Mouse (Mus musculus) midbrain, embryonic 14.5 days (tissue): ENCODE data around the gene Ebf1. TPM values are rescaled to one million over a fixed set of nuclear protein-coding genes. Genes with fewer than 3 reads are reported as not detected.
A peak's percentile ranks its signal among the peaks of the same experiment; 100 is the strongest.

Experiments used
- ATAC-seq: fragments of 200-750 bp; cut with Nextera tagmentation; 2 replicates; pipeline ENCODE4 v1.8.0; 2017; ENCODE audit warnings: moderate number of reproducible peaks, moderate library complexity; ENCODE audit not compliant: low FRiP score, low TSS enrichment
- DNase-seq: peaks from one replicate; pipeline ENCODE4 v3.0.0-alpha.2; 2015
- H3K27ac ChIP-seq: fragments of 300-500 bp; sonication (generic); replicated peaks from 2 replicates; pipeline ENCODE4 v1.5.1; 2014; ENCODE audit warnings: mild to moderate bottlenecking, low read depth, low read length, moderate library complexity
- H3K27me3 ChIP-seq: fragments of 300-500 bp; sonication (generic); 2 replicates; pipeline ENCODE4 v1.6.1; 2014; ENCODE audit warnings: low read length, control low read depth, mixed read lengths; ENCODE audit not compliant: control insufficient read depth, insufficient read depth
- H3K36me3 ChIP-seq: fragments of 300-500 bp; sonication (generic); 2 replicates; pipeline ENCODE4 v1.6.1; 2014; ENCODE audit warnings: low read length, control low read depth; ENCODE audit not compliant: control insufficient read depth, insufficient read depth
- H3K4me1 ChIP-seq: fragments of 300-500 bp; sonication (generic); 2 replicates; pipeline ENCODE4 v1.6.1; 2014; ENCODE audit warnings: mild to moderate bottlenecking, antibody characterized with exemption, low read length, control low read depth; ENCODE audit not compliant: control insufficient read depth, insufficient read depth
- H3K4me2 ChIP-seq: fragments of 300-500 bp; sonication (generic); 2 replicates; pipeline ENCODE4 v1.6.1; 2014; ENCODE audit warnings: mild to moderate bottlenecking, low read length, moderate library complexity
- H3K4me3 ChIP-seq: fragments of 300-500 bp; sonication (generic); replicated peaks from 2 replicates; pipeline ENCODE4 v1.5.1; 2014; ENCODE audit warnings: low read depth, low read length
- H3K9ac ChIP-seq: fragments of 300-500 bp; sonication (generic); replicated peaks from 2 replicates; pipeline ENCODE4 v1.6.1; 2014; ENCODE audit warnings: mild to moderate bottlenecking, low read length, moderate library complexity
- H3K9me3 ChIP-seq: fragments of 300-500 bp; sonication (generic); 2 replicates; pipeline ENCODE4 v1.6.1; 2016; ENCODE audit warnings: low read length, control low read depth, mixed read lengths; ENCODE audit not compliant: control insufficient read depth
- WGBS: fragments of 180-500 bp; shearing (Covaris S2); extraction: QIAGEN DNeasy Blood & Tissue Kit; methylation state at CpG from one replicate; pipeline ENCODE4 v1.1.7; 2014; 5-methylcytosine and 5-hydroxymethylcytosine counted together
- polyA plus RNA-seq: library from polyadenylated mRNA; unstranded; fragments of >200 nt; fragmentation: Nextera tagmentation; extraction: Ambion mirVana; gene quantifications from 2 replicates; pipeline ENCODE4 v1.2.1, GENCODE M21; 2014

The Ebf1 gene
- polyA plus RNA-seq, 1 experiment from 2014 or later, result 112 TPM

GRCm38 (mm10) chr11:44813534-44813933, 196.4 kb downstream of the Ebf1 start:
- Histone ChIP-seq H3K4me1 (0 out of 2 replicates have a peak, but pooled peaks cover 3% of the 10 kb centered on the region), H3K27me3 (no peaks in the 10 kb centered on the region), H3K9me3 (no peaks in the 10 kb centered on the region), H3K27ac (no peak overlapping the region), H3K4me3 (no peak overlapping the region), H3K4me2 (no peak overlapping the region), H3K36me3 (no peaks in the 10 kb centered on the region), H3K9ac (no peak overlapping the region)
- ATAC-seq (no peak), DNase-seq (no peak)
- WGBS, result 74% methylated on average over 7 of the region's 7 CpGs

GRCm38 (mm10) chr11:44814847-44815246, 197.7 kb downstream of the Ebf1 start:
- WGBS, result 87% methylated on average over 5 of the region's 5 CpGs
- no peak for DNase-seq
- Histone ChIP-seq H3K36me3 (no peaks in the 10 kb centered on the region), H3K4me1 (0 out of 2 replicates have a peak, but pooled peaks cover 3% of the 10 kb centered on the region), H3K9me3 (no peaks in the 10 kb centered on the region), H3K27ac (no peak overlapping the region), H3K27me3 (no peaks in the 10 kb centered on the region), H3K4me3 (no peak overlapping the region), H3K4me2 (no peak overlapping the region), H3K9ac (no peak overlapping the region)
- no peak for ATAC-seq

GRCm38 (mm10) chr11:44815991-44816390, 198.9 kb downstream of the Ebf1 start:
- whole genome bisulfite sequencing, result 49% methylated on average over 4 of the region's 4 CpGs
- Histone ChIP-seq H3K27me3 (no peaks in the 10 kb centered on the region), H3K36me3 (no peaks in the 10 kb centered on the region), H3K27ac (no peak overlapping the region), H3K4me2 (no peak overlapping the region), H3K9ac (no peak overlapping the region), H3K4me3 (no peak overlapping the region), H3K9me3 (no peaks in the 10 kb centered on the region), H3K4me1 (0 out of 2 replicates have a peak, but pooled peaks cover 3% of the 10 kb centered on the region)
- ATAC-seq (no peak), DNase-seq (no peak)

- Histone ChIP-seq H3K4me1 (no peaks in the 10 kb centered on the region), H3K27ac (no peak overlapping the region), H3K9me3 (no peaks in the 10 kb centered on the region), H3K9ac (no peak overlapping the region), H3K4me2 (no peak overlapping the region), H3K27me3 (no peaks in the 10 kb centered on the region), H3K4me3 (no peak overlapping the region), H3K36me3 (no peaks in the 10 kb centered on the region)
- ATAC-seq (no peak), DNase-seq (no peak)
These were observed 205.2 kb downstream of the Ebf1 start for GRCm38 (mm10) chr11:44822312-44822711.

GRCm38 (mm10) chr11:44832227-44832939, 215.3 kb downstream of the Ebf1 start:
- Histone ChIP-seq H3K9ac (peak overlapping the region; percentile 50; the same call in 1 of the 2 replicates), H3K27ac (peak overlapping the region; percentile 80), H3K4me1 (peaks cover 29% of the 10 kb centered on the region), H3K4me2 (peak overlapping the region; percentile 50), H3K36me3 (no peaks in the 10 kb centered on the region), H3K4me3 (0 out of 2 replicates have a peak overlapping the region, but pooled peaks have one; percentile 7), H3K9me3 (no peaks in the 10 kb centered on the region), H3K27me3 (no peaks in the 10 kb centered on the region)
- ATAC-seq (peak; percentile 39; the same call in 1 of the 2 replicates), DNase-seq (peak; percentile 62)
- WGBS, result 1% methylated on average over 14 of the region's 14 CpGs

GRCm38 (mm10) chr11:44832940-44833254, 215.8 kb downstream of the Ebf1 start:
- H3K36me3 ChIP-seq, result no peaks in the 10 kb centered on the region
- 2% methylated on average over 4 of the region's 4 CpGs for WGBS
- peak overlapping the region; percentile 50; the same call in 1 of the 2 replicates for H3K9ac ChIP-seq
- peak; percentile 61; the same call in 1 of the 2 replicates for ATAC-seq
- H3K4me3 ChIP-seq, result 0 out of 2 replicates have a peak overlapping the region, but pooled peaks have one; percentile 2
- peaks cover 34% of the 10 kb centered on the region for H3K4me1 ChIP-seq
- no peaks in the 10 kb centered on the region for H3K27me3 ChIP-seq
- no peaks in the 10 kb centered on the region for H3K9me3 ChIP-seq
- peak; percentile 71 for DNase-seq
- peak overlapping the region; percentile 50 for H3K4me2 ChIP-seq
- H3K27ac ChIP-seq, result peak overlapping the region; percentile 80

GRCm38 (mm10) chr11:44833351-44833996, 216.4 kb downstream of the Ebf1 start:
- Histone ChIP-seq H3K4me3 (0 out of 2 replicates have a peak overlapping the region, but pooled peaks have one; percentile 2), H3K36me3 (no peaks in the 10 kb centered on the region), H3K9me3 (no peaks in the 10 kb centered on the region), H3K4me1 (peaks cover 40% of the 10 kb centered on the region), H3K27ac (peak overlapping the region; percentile 80), H3K27me3 (no peaks in the 10 kb centered on the region), H3K9ac (peak overlapping the region; percentile 50; the same call in 1 of the 2 replicates), H3K4me2 (peak overlapping the region; percentile 50)
- DNase-seq (peak; percentile 83), ATAC-seq (peak; percentile 15; the same call in 1 of the 2 replicates)
- 14% methylated on average over 18 of the region's 18 CpGs for WGBS

GRCm38 (mm10) chr11:44835166-44835565, 218.0 kb downstream of the Ebf1 start:
- ATAC-seq (no peak), DNase-seq (no peak)
- H3K36me3 ChIP-seq, result no peaks in the 10 kb centered on the region
- no peak overlapping the region for H3K4me3 ChIP-seq
- no peak overlapping the region for H3K27ac ChIP-seq
- no peaks in the 10 kb centered on the region for H3K27me3 ChIP-seq
- H3K4me1 ChIP-seq, result peaks cover 43% of the 10 kb centered on the region
- H3K4me2 ChIP-seq, result no peak overlapping the region
- H3K9ac ChIP-seq, result no peak overlapping the region
- no peaks in the 10 kb centered on the region for H3K9me3 ChIP-seq
- 48% methylated on average over 5 of the region's 5 CpGs for WGBS
